Mouse (Mus musculus): ENCODE measurements around the gene Heatr1. TPM values are rescaled to one million over a fixed set of nuclear protein-coding genes. Genes with fewer than 3 reads are reported as not detected.

Heatr1 gene
- polyA plus RNA-seq (2015; fragmentation: Nextera tagmentation; extraction: Ambion mirVana), result 17.5 and 19.2 TPM in 2 replicates

- H3K27me3 ChIP-seq (ENCODE audit: control insufficient read depth, insufficient read depth, low read length), result no peaks in the 10 kb centered on the region
- peak within 1 kb of the TSS; percentile 74 for H3K9ac ChIP-seq (ENCODE audit: low read length)
- H3K4me2 ChIP-seq (ENCODE audit: low read depth, low read length), result peak within 1 kb of the TSS; percentile 97
- peak; percentile 99 for ATAC-seq (ENCODE audit: insufficient read depth, low FRiP score)
- peak within 1 kb of the TSS; percentile 69 for H3K27ac ChIP-seq (ENCODE audit: low read length)
- WGBS, result under 1% methylated on average over 43 of the region's 43 CpGs
- H3K4me1 ChIP-seq (ENCODE audit: control insufficient read depth, insufficient read depth, low read length), result peaks cover 9% of the 10 kb centered on the region
- H3K9me3 ChIP-seq (replicated peaks; ENCODE audit: control insufficient read depth, low read length), result no peaks in the 10 kb centered on the region
- no peaks in the 10 kb centered on the region for H3K36me3 ChIP-seq (ENCODE audit: control insufficient read depth, insufficient read depth, low read length)
- H3K4me3 ChIP-seq (replicated peaks; ENCODE audit: low read length), result peak within 1 kb of the TSS; percentile 99
Measured at GRCm38 (mm10) chr13:12394609-12395505, at the start of gene Heatr1. TSS of gene Heatr1 (plus strand) at chr13:12395027.

GRCm38 (mm10) chr13:12346837-12347236 lies 48.0 kb upstream of the Heatr1 start:
- H3K27me3 ChIP-seq (ENCODE audit: control insufficient read depth, insufficient read depth, low read length), result no peaks in the 10 kb centered on the region
- no peak overlapping the region for H3K4me2 ChIP-seq (ENCODE audit: low read depth, low read length)
- H3K36me3 ChIP-seq (ENCODE audit: control insufficient read depth, insufficient read depth, low read length), result no peaks in the 10 kb centered on the region
- H3K9ac ChIP-seq (ENCODE audit: low read length), result no peak overlapping the region
- no peak for ATAC-seq (ENCODE audit: insufficient read depth, low FRiP score)
- no peak overlapping the region for H3K4me3 ChIP-seq (replicated peaks; ENCODE audit: low read length)
- no peaks in the 10 kb centered on the region for H3K4me1 ChIP-seq (ENCODE audit: control insufficient read depth, insufficient read depth, low read length)
- H3K9me3 ChIP-seq (replicated peaks; ENCODE audit: control insufficient read depth, low read length), result no peaks in the 10 kb centered on the region
- WGBS, result 81% methylated on average over 3 of the region's 3 CpGs
- no peak overlapping the region for H3K27ac ChIP-seq (ENCODE audit: low read length)

DNA sequence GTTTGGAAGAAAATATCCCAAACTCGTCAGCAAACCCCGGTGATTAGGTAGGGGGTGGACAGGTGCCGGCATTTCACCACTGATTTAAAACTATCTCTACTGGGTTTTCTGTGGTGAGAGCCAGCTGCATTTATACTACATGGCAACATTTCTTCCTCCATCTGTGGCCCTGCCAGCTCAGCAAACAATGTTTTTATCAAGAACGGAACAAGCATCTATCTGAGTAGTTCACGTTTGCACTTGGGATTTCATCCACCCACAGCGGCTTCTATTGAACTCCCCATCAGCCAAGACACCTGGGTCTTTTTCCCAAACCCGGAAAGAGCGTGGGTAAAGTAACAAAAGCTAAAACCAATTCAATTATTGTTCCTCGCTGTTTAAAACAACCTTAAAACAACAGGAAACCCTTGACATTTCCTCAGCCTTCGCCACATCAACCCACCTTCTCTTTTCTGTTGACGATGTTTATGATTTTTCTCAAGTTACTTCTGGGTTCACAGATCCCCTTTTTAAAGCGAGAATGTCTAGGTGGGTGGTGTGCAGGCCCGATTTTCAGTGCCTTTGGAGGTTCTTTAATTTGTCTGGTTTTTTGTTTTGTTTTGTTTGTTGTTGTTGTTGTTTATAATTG lies 45.5 kb upstream of the Heatr1 start:
- Histone ChIP-seq H3K36me3 (ENCODE audit: control insufficient read depth, insufficient read depth, low read length) (no peaks in the 10 kb centered on the region), H3K4me2 (ENCODE audit: low read depth, low read length) (no peak overlapping the region), H3K9ac (ENCODE audit: low read length) (no peak overlapping the region), H3K4me3 (replicated peaks; ENCODE audit: low read length) (no peak overlapping the region), H3K27me3 (ENCODE audit: control insufficient read depth, insufficient read depth, low read length) (no peaks in the 10 kb centered on the region), H3K27ac (ENCODE audit: low read length) (no peak overlapping the region), H3K4me1 (ENCODE audit: control insufficient read depth, insufficient read depth, low read length) (no peaks in the 10 kb centered on the region), H3K9me3 (replicated peaks; ENCODE audit: control insufficient read depth, low read length) (no peaks in the 10 kb centered on the region)
- WGBS, result 60% methylated on average over 13 of the region's 13 CpGs
- no peak for ATAC-seq (ENCODE audit: insufficient read depth, low FRiP score)

DNA sequence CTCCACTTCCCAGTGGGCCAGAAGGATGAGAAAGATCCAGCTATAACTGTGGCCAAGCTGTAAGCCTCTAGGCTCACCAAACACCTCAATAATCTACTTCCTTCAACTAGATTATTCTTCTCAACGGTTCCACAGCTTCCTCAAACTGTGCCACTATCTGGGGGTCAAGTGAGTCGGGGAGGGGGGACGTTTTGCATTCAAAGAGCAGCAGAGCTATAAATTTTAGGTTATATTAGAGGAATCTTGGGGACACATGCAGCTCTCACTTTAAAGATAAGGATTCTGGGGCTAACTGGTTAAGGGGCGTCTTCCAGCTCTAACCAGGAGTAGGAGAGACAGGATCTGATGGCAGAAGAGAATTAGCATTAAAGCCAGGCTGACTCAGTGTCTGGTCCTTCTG lies 38.6 kb upstream of the Heatr1 start:
- H3K9me3 ChIP-seq (replicated peaks; ENCODE audit: control insufficient read depth, low read length), result no peaks in the 10 kb centered on the region
- no peak overlapping the region for H3K4me3 ChIP-seq (replicated peaks; ENCODE audit: low read length)
- H3K27ac ChIP-seq (ENCODE audit: low read length), result no peak overlapping the region
- no peaks in the 10 kb centered on the region for H3K36me3 ChIP-seq (ENCODE audit: control insufficient read depth, insufficient read depth, low read length)
- no peak for ATAC-seq (ENCODE audit: insufficient read depth, low FRiP score)
- 63% methylated on average over 4 of the region's 4 CpGs for WGBS
- no peaks in the 10 kb centered on the region for H3K27me3 ChIP-seq (ENCODE audit: control insufficient read depth, insufficient read depth, low read length)
- no peak overlapping the region for H3K4me2 ChIP-seq (ENCODE audit: low read depth, low read length)
- no peak overlapping the region for H3K9ac ChIP-seq (ENCODE audit: low read length)
- H3K4me1 ChIP-seq (ENCODE audit: control insufficient read depth, insufficient read depth, low read length), result no peaks in the 10 kb centered on the region

DNA sequence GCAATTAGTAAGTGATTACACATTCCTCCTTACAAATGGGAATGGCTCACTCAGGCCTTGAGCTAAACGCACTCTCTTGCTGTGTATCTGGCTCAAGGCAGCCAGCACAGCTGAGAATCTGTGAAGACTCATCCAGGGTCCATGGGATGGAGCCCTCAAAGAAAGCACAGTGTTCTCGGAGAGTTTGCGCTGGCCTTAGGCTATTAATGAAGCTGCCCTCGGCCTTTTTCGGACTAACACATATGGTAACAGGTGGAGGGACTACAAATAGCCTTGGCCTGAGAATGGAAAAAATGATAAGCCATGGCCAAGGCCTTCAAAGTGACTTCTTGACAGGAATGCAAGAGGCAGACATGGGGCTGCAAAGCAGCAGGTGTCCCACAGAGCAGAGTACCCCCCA lies 37.3 kb upstream of the Heatr1 start:
- 84% methylated on average over 5 of the region's 5 CpGs for WGBS
- H3K27ac ChIP-seq (ENCODE audit: low read length), result no peak overlapping the region
- H3K36me3 ChIP-seq (ENCODE audit: control insufficient read depth, insufficient read depth, low read length), result no peaks in the 10 kb centered on the region
- no peak overlapping the region for H3K4me3 ChIP-seq (replicated peaks; ENCODE audit: low read length)
- no peak for ATAC-seq (ENCODE audit: insufficient read depth, low FRiP score)
- no peaks in the 10 kb centered on the region for H3K27me3 ChIP-seq (ENCODE audit: control insufficient read depth, insufficient read depth, low read length)
- H3K4me1 ChIP-seq (ENCODE audit: control insufficient read depth, insufficient read depth, low read length), result no peaks in the 10 kb centered on the region
- H3K9me3 ChIP-seq (replicated peaks; ENCODE audit: control insufficient read depth, low read length), result no peaks in the 10 kb centered on the region
- no peak overlapping the region for H3K4me2 ChIP-seq (ENCODE audit: low read depth, low read length)
- H3K9ac ChIP-seq (ENCODE audit: low read length), result no peak overlapping the region

GRCm38 (mm10) chr13:12361486-12361885 lies 33.3 kb upstream of the Heatr1 start:
- Histone ChIP-seq H3K9me3 (replicated peaks; ENCODE audit: control insufficient read depth, low read length) (no peaks in the 10 kb centered on the region), H3K27ac (ENCODE audit: low read length) (no peak overlapping the region), H3K4me3 (replicated peaks; ENCODE audit: low read length) (no peak overlapping the region), H3K36me3 (ENCODE audit: control insufficient read depth, insufficient read depth, low read length) (no peaks in the 10 kb centered on the region), H3K4me2 (ENCODE audit: low read depth, low read length) (no peak overlapping the region), H3K27me3 (ENCODE audit: control insufficient read depth, insufficient read depth, low read length) (no peaks in the 10 kb centered on the region), H3K9ac (ENCODE audit: low read length) (no peak overlapping the region), H3K4me1 (ENCODE audit: control insufficient read depth, insufficient read depth, low read length) (no peaks in the 10 kb centered on the region)
- no peak for ATAC-seq (ENCODE audit: insufficient read depth, low FRiP score)
- 81% methylated on average over 4 of the region's 4 CpGs for WGBS

GRCm38 (mm10) chr13:12369041-12369621 lies 25.7 kb upstream of the Heatr1 start:
- Histone ChIP-seq H3K9me3 (replicated peaks; ENCODE audit: control insufficient read depth, low read length) (no peaks in the 10 kb centered on the region), H3K36me3 (ENCODE audit: control insufficient read depth, insufficient read depth, low read length) (no peaks in the 10 kb centered on the region), H3K27me3 (ENCODE audit: control insufficient read depth, insufficient read depth, low read length) (no peaks in the 10 kb centered on the region), H3K4me1 (ENCODE audit: control insufficient read depth, insufficient read depth, low read length) (0 out of 2 replicates have a peak, but pooled peaks cover 3% of the 10 kb centered on the region), H3K9ac (ENCODE audit: low read length) (no peak overlapping the region), H3K4me2 (ENCODE audit: low read depth, low read length) (no peak overlapping the region), H3K4me3 (replicated peaks; ENCODE audit: low read length) (no peak overlapping the region), H3K27ac (ENCODE audit: low read length) (peak overlapping the region; percentile 21; the same call in 1 of the 2 replicates)
- ATAC-seq (ENCODE audit: insufficient read depth, low FRiP score), result no peak
- WGBS, result 41% methylated on average over 8 of the region's 8 CpGs

- Histone ChIP-seq H3K9ac (ENCODE audit: low read length) (no peak overlapping the region), H3K9me3 (replicated peaks; ENCODE audit: control insufficient read depth, low read length) (no peaks in the 10 kb centered on the region), H3K27ac (ENCODE audit: low read length) (no peak overlapping the region), H3K4me1 (ENCODE audit: control insufficient read depth, insufficient read depth, low read length) (0 out of 2 replicates have a peak, but pooled peaks cover 3% of the 10 kb centered on the region), H3K36me3 (ENCODE audit: control insufficient read depth, insufficient read depth, low read length) (no peaks in the 10 kb centered on the region), H3K4me3 (replicated peaks; ENCODE audit: low read length) (no peak overlapping the region), H3K27me3 (ENCODE audit: control insufficient read depth, insufficient read depth, low read length) (no peaks in the 10 kb centered on the region), H3K4me2 (ENCODE audit: low read depth, low read length) (no peak overlapping the region)
- ATAC-seq (ENCODE audit: insufficient read depth, low FRiP score), result no peak
- WGBS, result 73% methylated on average over 11 of the region's 11 CpGs
Measured at GRCm38 (mm10) chr13:12369930-12370329, 24.9 kb upstream of the Heatr1 start.

GRCm38 (mm10) chr13:12372755-12373154 lies 22.1 kb upstream of the Heatr1 start:
- Histone ChIP-seq H3K27me3 (ENCODE audit: control insufficient read depth, insufficient read depth, low read length) (no peaks in the 10 kb centered on the region), H3K4me3 (replicated peaks; ENCODE audit: low read length) (no peak overlapping the region), H3K36me3 (ENCODE audit: control insufficient read depth, insufficient read depth, low read length) (no peaks in the 10 kb centered on the region), H3K27ac (ENCODE audit: low read length) (no peak overlapping the region), H3K4me1 (ENCODE audit: control insufficient read depth, insufficient read depth, low read length) (0 out of 2 replicates have a peak, but pooled peaks cover 3% of the 10 kb centered on the region), H3K9me3 (replicated peaks; ENCODE audit: control insufficient read depth, low read length) (no peaks in the 10 kb centered on the region), H3K4me2 (ENCODE audit: low read depth, low read length) (no peak overlapping the region), H3K9ac (ENCODE audit: low read length) (no peak overlapping the region)
- no peak for ATAC-seq (ENCODE audit: insufficient read depth, low FRiP score)
- WGBS, result 73% methylated on average over 3 of the region's 3 CpGs

All from stomach, embryonic 16.5 days (tissue).